Mouse (Mus musculus) brain, embryonic 14.5 days (tissue): ENCODE measurements at regions not wholly inside any gene's neighbourhood (a gene's known extent, or its start where the extent isn't known, plus 50 kb on each side); places are given as distances from the start of the nearest gene placed in this dataset.

Experiments
- DNase-seq: peaks from one replicate; pipeline ENCODE4 v3.0.0-alpha.2; 2011; ENCODE audit warnings: low read depth
- CTCF ChIP-seq: fragments of 200-500 bp; IDR thresholded peaks from 2 replicates; pipeline ENCODE4 v1.5.1; 2012; ENCODE audit warnings: inconsistent platforms, mild to moderate bottlenecking, moderate library complexity, borderline replicate concordance; ENCODE audit not compliant: insufficient read depth, insufficient read length; ENCODE audit errors: extremely low read depth
- POLR2A ChIP-seq: fragments of 200-500 bp; IDR thresholded peaks from 2 replicates; pipeline ENCODE4 v1.6.1; 2012; ENCODE audit warnings: mild to moderate bottlenecking, inconsistent platforms, borderline replicate concordance; ENCODE audit not compliant: poor library complexity, insufficient read depth, insufficient read length, severe bottlenecking; ENCODE audit errors: extremely low read depth

- TF ChIP-seq CTCF (no peak), POLR2A (no peak)
- DNase-seq: peak; percentile 52
These were observed 313.8 kb downstream of the Tex13c3 start for GRCm38 (mm10) chrX:19167121-19167853.

- DNase-seq: peak; percentile 2
- TF ChIP-seq POLR2A (no peak), CTCF (no peak)
These were observed 315.1 kb downstream of the Tex13c3 start for GRCm38 (mm10) chrX:19165891-19166644.

DNA sequence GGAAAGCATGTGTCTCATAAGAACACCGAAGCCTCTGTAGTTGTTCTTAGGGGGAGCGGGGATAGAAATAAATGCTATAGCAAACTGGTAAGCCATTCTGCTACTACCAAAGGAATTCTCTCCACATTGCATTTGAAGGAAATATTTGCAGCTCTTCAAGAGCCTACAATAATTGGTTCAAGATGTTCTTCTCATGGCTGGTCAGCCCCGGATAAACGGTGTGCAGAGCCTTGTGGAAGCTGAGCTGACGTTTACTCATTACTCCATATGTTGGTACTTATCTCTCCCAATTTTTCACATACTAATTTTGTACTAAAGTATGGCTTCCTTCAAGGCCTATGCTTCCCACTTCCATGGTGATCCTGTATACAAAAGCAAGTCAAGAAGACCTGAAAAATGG lies 317.0 kb downstream of the Tex13c3 start:
- no peak for TF ChIP-seq POLR2A
- TF ChIP-seq CTCF: no peak
- DNase-seq: no peak

- DNase-seq: no peak
- TF ChIP-seq POLR2A: no peak
- no peak for TF ChIP-seq CTCF
These were observed 318.2 kb downstream of the Tex13c3 start for GRCm38 (mm10) chrX:19162958-19163357.

GRCm38 (mm10) chrX:19162351-19162750 lies 318.8 kb downstream of the Tex13c3 start:
- DNase-seq: no peak
- TF ChIP-seq CTCF: no peak
- no peak for TF ChIP-seq POLR2A

DNA sequence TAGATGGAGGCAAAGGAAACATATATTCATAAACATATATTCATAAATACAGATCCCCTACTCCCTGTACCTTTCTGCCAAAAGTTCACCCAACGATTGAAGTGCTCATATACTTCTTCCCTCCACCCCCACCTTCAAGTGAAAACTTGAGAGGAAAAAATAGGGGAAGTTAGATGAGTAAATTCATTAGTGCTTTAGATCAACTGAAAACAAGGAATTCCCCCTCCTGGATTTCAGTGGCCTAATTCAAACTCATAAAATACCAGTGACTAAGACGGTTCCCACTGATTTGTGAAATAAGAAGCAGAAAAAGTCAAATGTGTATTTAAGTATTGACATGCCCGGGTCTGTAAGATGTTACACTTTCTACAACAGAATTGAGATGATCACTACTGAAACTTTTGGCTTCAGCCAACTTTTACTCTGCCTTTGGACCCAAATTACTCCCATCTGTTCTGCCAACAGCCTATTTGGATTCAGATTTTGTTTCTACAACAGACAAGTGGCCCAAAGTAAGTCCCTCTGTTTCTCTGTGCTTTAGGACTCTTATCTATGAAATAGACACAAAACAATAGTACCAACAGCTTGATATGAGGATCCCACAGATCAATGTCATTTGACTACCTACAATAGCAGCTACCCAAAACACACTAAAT lies 320.7 kb downstream of the Tex13c3 start:
- no peak for DNase-seq
- TF ChIP-seq CTCF: no peak

GRCm38 (mm10) chrX:19157464-19158203 lies 323.5 kb downstream of the Tex13c3 start:
- TF ChIP-seq POLR2A (no peak), CTCF (no peak)
- DNase-seq: no peak

- TF ChIP-seq CTCF (no peak), POLR2A (no peak)
- DNase-seq: no peak
These were observed 327.5 kb downstream of the Tex13c3 start for GRCm38 (mm10) chrX:19153619-19154018.

- no peak for DNase-seq
These were observed 328.8 kb downstream of the Tex13c3 start for GRCm38 (mm10) chrX:19152170-19152861.

DNA sequence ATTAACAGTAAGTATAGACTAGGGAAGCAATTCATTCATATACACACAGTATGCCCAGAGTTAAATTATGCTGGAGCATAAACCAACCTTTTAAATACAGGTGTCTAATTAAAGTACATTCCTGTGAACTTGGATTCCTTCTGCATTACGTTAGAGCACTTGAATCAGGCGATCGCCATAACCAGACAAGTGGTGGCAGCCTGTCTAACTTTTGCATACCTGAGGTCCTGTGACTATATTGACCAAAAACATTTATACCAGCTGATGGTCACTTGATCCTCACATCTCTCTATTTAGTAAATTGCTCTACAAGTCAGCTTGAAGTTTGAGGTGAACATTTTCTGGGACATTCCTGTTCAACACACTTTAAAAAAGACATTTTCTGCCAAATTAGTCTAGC lies 330.5 kb downstream of the Tex13c3 start:
- TF ChIP-seq CTCF (no peak), POLR2A (no peak)
- no peak for DNase-seq

More at GRCm38 (mm10) chrX:19152170-19152861, 328.8 kb downstream of the Tex13c3 start:
- no peak for TF ChIP-seq POLR2A
- no peak for TF ChIP-seq CTCF
